Mouse (Mus musculus) retina, embryonic 14.5 days (tissue): ENCODE data around the gene Zfp507.

Source experiments
- DNase-seq: peaks from one replicate; pipeline ENCODE4 v3.0.0-alpha.2; 2015; ENCODE audit warnings: low spot score

Gene Zfp507

DNA sequence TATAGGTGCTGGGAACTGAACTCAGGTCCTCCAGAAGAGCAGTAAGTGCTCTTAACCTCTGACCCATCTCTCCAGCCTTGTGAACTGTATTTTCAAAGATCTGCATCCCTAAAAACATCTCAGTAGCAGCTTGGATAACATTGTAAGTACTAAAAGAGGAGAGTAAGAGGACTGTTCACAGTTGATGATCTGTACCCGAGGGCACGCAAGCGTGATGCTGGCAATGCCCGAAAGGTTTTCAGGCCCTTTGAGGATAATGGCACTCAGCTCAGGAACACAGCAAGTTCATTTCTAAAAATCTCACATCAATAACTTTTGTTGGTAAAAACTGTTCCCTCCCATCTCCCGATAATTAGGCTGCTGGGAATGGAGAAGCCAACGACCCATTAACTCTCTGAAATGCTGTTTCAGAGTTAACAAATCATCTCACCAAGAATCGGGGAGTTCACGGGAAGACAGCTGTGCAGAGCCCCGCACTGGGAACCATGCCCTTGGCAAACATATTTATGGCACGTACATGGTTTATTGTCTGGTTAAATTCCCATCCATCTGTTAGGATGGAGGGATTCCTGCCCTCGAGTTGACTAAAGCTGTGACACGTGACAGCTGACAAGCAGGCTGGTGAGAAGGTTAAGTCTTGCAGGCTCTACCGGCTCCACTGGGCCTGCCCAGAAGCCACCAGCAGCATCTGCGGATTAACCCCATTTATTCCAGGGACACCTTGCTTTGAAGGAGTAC lies 69.3 kb downstream of the Zfp507 start:
- no peak for DNase-seq

DNA sequence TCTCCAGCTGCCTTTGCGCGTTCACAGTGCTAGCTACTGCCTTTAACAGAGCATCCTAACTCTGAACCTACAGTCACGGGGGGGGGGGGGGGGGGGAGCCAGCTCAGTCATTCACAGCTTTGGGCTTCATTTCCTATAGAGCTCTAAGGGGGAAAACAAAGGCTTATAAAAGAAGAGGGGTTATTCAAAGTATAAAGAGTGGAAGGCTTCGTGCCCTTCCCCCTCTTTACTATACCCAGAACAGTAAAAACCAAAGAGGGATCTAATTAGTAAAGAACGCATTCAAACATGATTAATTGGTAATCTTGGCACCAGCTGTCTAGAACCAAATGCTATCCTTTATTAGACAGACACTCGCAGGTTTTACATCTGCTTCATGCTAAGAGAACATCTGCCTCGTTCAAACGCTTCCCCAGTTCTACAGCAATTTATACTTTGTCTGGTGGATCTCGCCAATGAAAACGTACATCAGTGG lies 70.2 kb downstream of the Zfp507 start:
- DNase-seq = peak; percentile 9

DNA sequence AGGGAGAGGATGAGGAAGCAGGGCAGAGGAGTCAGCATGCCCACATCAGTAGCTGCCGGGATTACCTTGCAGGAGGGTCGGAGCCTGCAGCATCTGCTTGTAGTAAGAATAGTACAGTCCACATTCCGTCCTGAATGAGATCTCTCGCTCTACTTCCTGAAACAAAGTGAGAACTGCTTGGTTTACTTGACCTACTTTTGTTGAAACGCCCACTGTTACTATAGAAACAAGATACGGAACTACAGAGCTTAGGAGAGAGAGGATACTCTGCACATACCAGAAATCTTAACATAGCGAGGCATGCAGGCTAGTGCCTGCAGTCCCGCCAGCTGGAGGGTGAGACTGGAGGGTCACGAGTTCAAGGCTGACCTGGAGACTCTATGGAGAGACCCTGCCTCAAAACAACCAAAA lies 73.2 kb downstream of the Zfp507 start:
- peak; percentile 17 for DNase-seq

DNA sequence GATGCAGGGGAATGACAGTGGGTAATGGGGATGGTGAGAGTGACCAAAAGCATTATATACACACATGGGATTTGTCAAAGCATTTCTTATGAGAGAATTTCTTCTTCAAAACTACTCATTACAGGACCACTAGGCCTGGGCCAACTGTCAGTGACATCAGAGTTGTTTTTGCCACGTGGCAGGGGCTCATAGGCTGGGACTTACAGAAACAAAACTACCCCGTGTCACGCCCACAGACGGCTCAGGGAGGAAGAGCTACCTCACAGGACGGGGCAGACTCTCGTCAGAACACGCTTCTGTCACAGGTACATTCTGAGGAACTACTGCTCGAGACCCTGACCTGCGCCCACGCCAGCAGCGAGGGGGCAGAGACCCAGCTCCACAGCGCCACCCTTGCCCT lies 74.4 kb downstream of the Zfp507 start:
- DNase-seq = no peak

DNA sequence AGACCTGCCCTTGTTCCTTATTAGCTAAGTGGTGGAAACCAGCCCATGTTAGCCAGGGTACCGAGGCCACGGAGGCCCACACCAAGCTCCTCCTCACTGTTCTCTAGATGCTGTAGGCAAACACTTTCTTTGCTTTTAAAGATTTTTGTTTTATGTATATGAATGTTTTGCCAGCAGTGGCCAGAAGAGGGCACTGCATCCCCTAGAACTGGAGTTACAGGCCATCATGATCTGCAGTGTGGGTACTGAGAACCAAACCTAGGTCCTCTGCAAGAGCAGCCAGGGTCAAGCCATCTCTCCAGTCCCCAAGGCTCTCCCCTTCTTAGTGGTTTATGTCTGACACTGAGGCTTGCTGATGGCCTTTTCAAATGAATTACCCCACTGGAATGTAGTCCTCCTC lies 79.8 kb downstream of the Zfp507 start:
- no peak for DNase-seq
